11 mouse cellular contexts compared by ENCODE assay signal in genomic region chr14:67568896-67569743, GRCm38 (mm10).
DNase-seq lines count a peak whose midpoint lies in the region; ATAC-seq lines count a peak whose summit lies in the region.
"Had no signal": no experiment of that assay in that cellular context is flagged by ENCODE, and none has a peak within 500 bp of the region (broad histone marks: within the 10 kb centered on the region; RNA-seq: fewer than 3 reads in every experiment).

No protein-coding gene starts in this region.

- WGBS in hindbrain, embryonic 12.5 days = 28% methylated on average over 22 of the region's 22 CpGs
- 37% methylated on average over 22 of the region's 22 CpGs for whole genome bisulfite sequencing in midbrain, embryonic 12.5 days

- peak overlapping the region; percentile 48; the same call in 1 of the 2 replicates for H3K27ac ChIP-seq in hindbrain, embryonic 12.5 days
- H3K27ac ChIP-seq in midbrain, embryonic 12.5 days (replicated peaks) = no peak overlapping the region
- H3K27ac ChIP-seq: left cerebral cortex, adult 2 months had no signal

- no peak overlapping the region for H3K4me3 ChIP-seq in hindbrain, embryonic 12.5 days
- no peak overlapping the region for H3K4me3 ChIP-seq in midbrain, embryonic 12.5 days
- H3K4me3 ChIP-seq: left cerebral cortex, adult 2 months had no signal

- H3K9ac ChIP-seq in hindbrain, embryonic 12.5 days = no peak overlapping the region
- H3K9ac ChIP-seq in midbrain, embryonic 12.5 days (replicated peaks) = no peak overlapping the region

- H3K4me2 ChIP-seq in hindbrain, embryonic 12.5 days (replicated peaks) = peak overlapping the region; percentile 31
- H3K4me2 ChIP-seq in midbrain, embryonic 12.5 days (replicated peaks) = 0 out of 2 replicates have a peak overlapping the region, but pooled peaks have one; percentile 4

- H3K4me1 ChIP-seq in hindbrain, embryonic 12.5 days = peaks cover 26% of the 10 kb centered on the region
- peaks cover 16% of the 10 kb centered on the region for H3K4me1 ChIP-seq in midbrain, embryonic 12.5 days

- ATAC-seq in hindbrain, embryonic 12.5 days (ENCODE audit: low FRiP score) = peak; percentile 73
- no peak for ATAC-seq in midbrain, embryonic 12.5 days (ENCODE audit: low FRiP score, low read depth)

- intact Hi-C loops in heart, postnatal 25 days (cut with DNase I) = no loop called here

- peaks cover 18% of the 10 kb centered on the region for H3K27me3 ChIP-seq in hindbrain, embryonic 12.5 days
- peaks cover 25% of the 10 kb centered on the region; the same call in 1 of the 2 replicates for H3K27me3 ChIP-seq in midbrain, embryonic 12.5 days

- no peaks in the 10 kb centered on the region for H3K9me3 ChIP-seq in hindbrain, embryonic 12.5 days (replicated peaks)
- no peaks in the 10 kb centered on the region for H3K9me3 ChIP-seq in midbrain, embryonic 12.5 days

- DNase-seq in Muller cell, postnatal 12 days (ENCODE audit: inconsistent ontology term) = peak; percentile 42
- peak; percentile 75 for DNase-seq in embryo, embryonic 9.5 days (ENCODE audit: extremely low spot score)
- no peak for DNase-seq in right cerebral cortex, adult 2 months (ENCODE audit: low spot score in 2 of 2)
- no peak for DNase-seq in thymus, adult 18-20 months
- no peak for DNase-seq in heart, postnatal 25 days (ENCODE audit: low spot score)
- DNase-seq in lung, adult 18-20 months = no peak
- DNase-seq: adrenal gland, postnatal 10 days; kidney, adult 9 months had no signal

- no peaks in the 10 kb centered on the region for H3K36me3 ChIP-seq in hindbrain, embryonic 12.5 days
- no peaks in the 10 kb centered on the region for H3K36me3 ChIP-seq in midbrain, embryonic 12.5 days

Comparison
In these comparisons a context has a peak if more than half of its experiments do, and no peak if none do; other contexts are left out.
1. DNase-seq: peak in Muller cell, postnatal 12 days (single experiment) and embryo, embryonic 9.5 days (single experiment); none in right cerebral cortex, adult 2 months (0 of 2), thymus, adult 18-20 months (0 of 2), heart, postnatal 25 days (single experiment) and lung, adult 18-20 months (0 of 2).